Mouse (Mus musculus): ENCODE results near the gene Stk32b.

Gene Stk32b

GRCm38 (mm10) chr5:37506880-37507519 lies 210.0 kb downstream of the Stk32b start:
- DNase-seq = no peak

- no peak for DNase-seq
Measured at GRCm38 (mm10) chr5:37494984-37495476, 221.9 kb downstream of the Stk32b start.

- no peak for DNase-seq
Measured at GRCm38 (mm10) chr5:37472025-37472608, 244.9 kb downstream of the Stk32b start.

- DNase-seq = no peak
Measured at GRCm38 (mm10) chr5:37471584-37471983, 245.4 kb downstream of the Stk32b start.

- DNase-seq = no peak
Measured at GRCm38 (mm10) chr5:37469031-37469430, 247.9 kb downstream of the Stk32b start.

- DNase-seq = no peak
Measured at GRCm38 (mm10) chr5:37467646-37468045, 249.3 kb downstream of the Stk32b start.

- DNase-seq = no peak
Measured at GRCm38 (mm10) chr5:37465461-37465860, 251.5 kb downstream of the Stk32b start.

- DNase-seq = no peak
Measured at GRCm38 (mm10) chr5:37458236-37458635, 258.7 kb downstream of the Stk32b start.

- no peak for DNase-seq
Measured at GRCm38 (mm10) chr5:37457831-37458230, 259.1 kb downstream of the Stk32b start.

GRCm38 (mm10) chr5:37457191-37457590 lies 259.8 kb downstream of the Stk32b start:
- DNase-seq = no peak

- no peak for DNase-seq
Measured at GRCm38 (mm10) chr5:37456590-37456989, 260.4 kb downstream of the Stk32b start.

- DNase-seq = no peak
Measured at GRCm38 (mm10) chr5:37447546-37447945, 269.4 kb downstream of the Stk32b start.

- DNase-seq = no peak
Measured at GRCm38 (mm10) chr5:37442767-37443166, 274.2 kb downstream of the Stk32b start.

- no peak for DNase-seq
Measured at GRCm38 (mm10) chr5:37435417-37435816, 281.6 kb downstream of the Stk32b start.

GRCm38 (mm10) chr5:37427210-37427609 lies 289.8 kb downstream of the Stk32b start:
- DNase-seq = no peak

GRCm38 (mm10) chr5:37419028-37419427 lies 297.9 kb downstream of the Stk32b start:
- no peak for DNase-seq

All from thymus, postnatal 36 days (tissue).